Mouse (Mus musculus) gastrocnemius, adult 2 months (tissue): ENCODE data around the gene Hoxd13. TPM values are rescaled to one million over a fixed set of nuclear protein-coding genes. Genes with fewer than 3 reads are reported as not detected.
A peak's percentile ranks its signal among the peaks of the same experiment; 100 is the strongest.

Source experiments
- DNase-seq: peaks from one replicate; pipeline ENCODE4 v3.0.0; 2022
- H3K27ac ChIP-seq: fragments of 200-600 bp; 2 replicates; pipeline ENCODE4 v1.8.1; 2022; ENCODE audit warnings: mild to moderate bottlenecking
- H3K4me3 ChIP-seq: fragments of 200-600 bp; 2 replicates; pipeline ENCODE4 v1.8.1; 2022; ENCODE audit warnings: mild to moderate bottlenecking, moderate library complexity
- CTCF ChIP-seq: fragments of 200-600 bp; IDR thresholded peaks from 2 replicates; pipeline ENCODE4 v1.8.1; 2022; ENCODE audit warnings: antibody characterized with exemption, mild to moderate bottlenecking, moderate library complexity
- intact Hi-C: fragments of 180-260 bp; cut with DNase I; formaldehyde crosslinking; loops from one replicate; pipeline ENCODE4 v1.15.1; 2025
- total RNA-seq, 2 experiments: library from RNA; stranded (reverse); gene quantifications; 2 replicates each; pipeline ENCODE4 v1.2.3; 2021

Hoxd13 gene
- total RNA-seq, 2 experiments from 2014 or later, result not detected

DNA sequence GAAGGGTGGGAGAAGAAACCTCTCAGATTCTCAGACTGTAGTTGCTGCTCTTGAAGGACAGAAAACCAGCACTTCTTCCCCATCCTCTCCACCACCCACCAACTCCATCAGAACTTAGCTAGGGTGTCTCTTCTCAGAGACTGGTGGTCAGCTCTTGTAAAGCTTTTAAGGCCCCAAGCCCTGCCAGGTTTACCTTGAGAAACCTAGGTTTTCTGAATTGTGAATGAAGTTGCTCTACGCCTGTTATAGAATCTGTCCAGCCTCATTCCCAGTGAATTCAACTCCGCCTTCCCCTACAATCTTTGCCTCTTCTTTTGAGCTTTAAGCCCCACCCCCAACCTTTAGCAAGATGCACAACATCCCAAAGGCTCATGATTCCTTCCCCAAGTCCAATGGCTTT lies 9.0 kb downstream of the Hoxd13 start:
- H3K27ac ChIP-seq, result no peak overlapping the region
- no peak overlapping the region for H3K4me3 ChIP-seq
- intact Hi-C loops, result no loop called here
- DNase-seq, result no peak
- TF ChIP-seq CTCF, result no peak

- intact Hi-C loops, result no loop called here
- Histone ChIP-seq H3K4me3 (peak within 1 kb of the TSS; percentile 33), H3K27ac (no peak within 1 kb of the TSS)
- TF ChIP-seq CTCF, result no peak
- no peak for DNase-seq
Observed at GRCm38 (mm10) chr2:74678891-74679595, 10.9 kb downstream of the Hoxd13 start, which contains the start of gene Hoxd11. Hoxd11 (plus strand) TSS chr2:74679557.

- no peak for DNase-seq
- no peak for TF ChIP-seq CTCF
- Histone ChIP-seq H3K4me3 (peak overlapping the region; percentile 33), H3K27ac (no peak overlapping the region)
- intact Hi-C loops, result no loop called here
Observed at GRCm38 (mm10) chr2:74679596-74679971, 11.5 kb downstream of the Hoxd13 start.

DNA sequence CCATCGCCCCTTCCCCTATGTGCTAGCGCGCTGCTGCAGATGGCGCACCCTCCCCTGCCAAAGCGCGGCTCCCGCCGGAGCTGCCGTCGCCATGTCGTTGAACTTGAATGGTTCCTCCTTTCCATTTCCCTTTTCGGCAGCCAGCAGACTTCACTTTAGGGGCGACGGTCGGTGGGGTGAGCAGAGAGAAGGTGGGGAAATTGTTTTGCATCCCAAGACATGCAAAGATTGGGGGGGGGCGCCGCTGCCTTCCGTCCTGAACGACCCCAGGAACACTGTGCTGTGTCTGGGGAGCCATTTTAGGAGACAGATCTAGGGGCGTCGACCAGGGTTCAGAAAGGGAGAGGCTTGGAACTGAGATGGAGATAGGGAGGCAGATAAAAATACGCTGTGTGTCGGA lies 11.9 kb downstream of the Hoxd13 start:
- TF ChIP-seq CTCF, result no peak
- peak overlapping the region; percentile 33 for H3K4me3 ChIP-seq
- intact Hi-C loops, result no loop called here
- DNase-seq, result no peak
- no peak overlapping the region for H3K27ac ChIP-seq

GRCm38 (mm10) chr2:74680561-74681398 lies 12.7 kb downstream of the Hoxd13 start:
- H3K4me3 ChIP-seq, result no peak overlapping the region
- TF ChIP-seq CTCF, result no peak
- H3K27ac ChIP-seq, result no peak overlapping the region
- DNase-seq, result no peak
- intact Hi-C loops, result no loop called here

DNA sequence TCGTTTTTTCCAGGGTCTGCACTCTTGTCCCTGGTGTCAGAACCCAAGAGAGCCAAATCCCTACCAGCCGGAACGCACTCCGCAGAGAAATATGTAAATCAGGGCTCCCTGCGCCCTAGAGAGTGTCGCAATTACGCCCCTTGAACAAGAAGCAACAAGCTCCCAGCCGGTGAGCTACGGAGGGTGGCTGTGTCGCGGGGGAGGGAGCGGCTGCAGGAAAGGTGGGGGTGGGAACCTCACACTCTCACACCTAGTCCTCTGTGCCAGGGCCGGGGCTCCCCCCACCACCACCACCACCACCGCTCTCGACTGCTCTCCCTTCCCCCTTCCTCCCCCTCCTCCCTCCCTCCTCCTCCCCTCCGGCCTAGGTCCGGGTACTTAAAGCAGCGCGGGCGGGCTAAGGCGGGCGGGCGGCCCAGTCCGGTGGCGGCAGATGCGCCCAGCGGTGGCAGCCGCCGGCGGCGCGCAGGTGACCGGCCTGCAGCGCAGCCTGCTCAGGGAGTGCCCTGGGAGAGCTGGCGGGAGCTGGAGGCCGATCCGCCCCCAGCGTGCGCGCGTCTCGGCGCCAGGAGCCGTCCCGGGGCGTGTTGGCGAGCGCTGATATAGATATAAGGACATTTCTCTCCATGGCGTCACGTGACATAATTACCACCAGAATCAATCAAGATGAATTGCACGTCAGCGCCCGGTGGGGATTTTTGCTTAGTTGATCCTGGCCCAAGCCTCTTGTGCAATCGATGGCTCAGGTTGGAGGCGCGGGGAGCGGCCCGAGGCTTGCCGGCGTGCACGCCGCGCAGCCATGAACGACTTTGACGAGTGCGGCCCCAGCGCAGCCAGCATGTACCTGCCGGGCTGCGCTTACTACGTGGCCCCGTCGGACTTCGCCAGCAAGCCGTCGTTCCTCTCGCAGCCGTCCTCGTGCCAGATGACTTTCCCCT lies 13.8 kb downstream of the Hoxd13 start:
- peak overlapping the region; percentile 68 for H3K4me3 ChIP-seq
- no peak for TF ChIP-seq CTCF
- peak; percentile 32 for DNase-seq
- H3K27ac ChIP-seq, result no peak overlapping the region
- intact Hi-C loops, result no loop called here

GRCm38 (mm10) chr2:74682796-74683195 lies 14.7 kb downstream of the Hoxd13 start:
- DNase-seq, result no peak
- intact Hi-C loops, result no loop called here
- Histone ChIP-seq H3K4me3 (peak overlapping the region; percentile 68), H3K27ac (no peak overlapping the region)
- TF ChIP-seq CTCF, result no peak

DNA sequence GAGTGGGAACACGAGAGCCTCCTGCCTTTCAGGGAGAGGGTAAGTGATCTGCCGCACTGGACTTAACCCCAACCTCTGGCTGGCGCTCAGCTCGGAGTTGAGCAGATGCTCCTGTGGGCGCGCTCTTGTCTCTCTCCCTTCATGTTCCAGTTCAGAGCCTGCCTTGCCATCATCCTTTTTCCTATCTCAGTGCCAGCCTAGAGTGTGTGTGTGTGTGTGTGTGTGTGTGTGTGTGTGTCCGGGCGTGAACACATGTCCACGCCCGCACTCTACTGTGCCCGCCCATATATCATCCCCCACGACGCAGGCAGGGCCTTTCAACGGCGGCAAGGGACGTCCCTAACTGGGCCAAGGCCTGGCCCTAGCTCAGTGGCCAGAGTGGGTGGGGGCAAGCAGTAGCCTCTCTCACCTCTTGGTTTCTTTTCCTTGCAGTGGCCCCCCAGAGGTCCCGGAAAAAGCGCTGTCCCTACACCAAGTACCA lies 15.4 kb downstream of the Hoxd13 start:
- no peak for TF ChIP-seq CTCF
- DNase-seq, result no peak

GRCm38 (mm10) chr2:74684106-74684505 lies 16.0 kb downstream of the Hoxd13 start:
- intact Hi-C loops, result no loop called here
- no peak for TF ChIP-seq CTCF
- no peak overlapping the region for H3K27ac ChIP-seq
- DNase-seq, result no peak
- no peak overlapping the region for H3K4me3 ChIP-seq

More for the DNA sequence above, 15.4 kb downstream of the Hoxd13 start:
- Histone ChIP-seq H3K27ac (no peak overlapping the region), H3K4me3 (no peak overlapping the region)
- intact Hi-C loops, result no loop called here

DNA sequence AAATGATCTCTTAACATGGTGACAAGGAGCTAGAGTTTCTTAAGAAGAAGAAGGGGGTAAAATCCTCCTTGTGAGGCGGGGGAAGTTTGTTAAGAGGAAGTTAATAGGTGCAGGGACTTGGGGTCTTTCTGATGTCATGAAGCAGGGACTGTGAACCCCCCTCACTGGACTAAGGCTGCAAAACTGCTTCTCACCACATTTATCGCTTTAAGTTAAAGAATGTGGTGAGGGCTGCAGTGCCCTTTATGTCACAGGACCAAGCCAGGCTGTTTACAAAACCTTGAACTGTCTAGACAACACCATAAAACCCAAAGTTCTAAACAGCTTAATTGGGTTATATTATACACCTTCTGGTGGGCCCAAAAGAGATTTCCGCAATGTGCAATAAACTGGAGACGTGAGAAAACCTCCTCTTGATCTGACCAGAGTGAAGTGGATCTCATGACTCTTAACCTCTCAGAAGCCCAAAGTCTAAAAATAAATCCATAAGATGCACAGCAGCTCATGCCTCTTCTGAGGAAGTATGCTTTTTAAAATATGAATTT lies 17.0 kb downstream of the Hoxd13 start:
- Histone ChIP-seq H3K4me3 (no peak overlapping the region), H3K27ac (no peak overlapping the region)
- DNase-seq, result no peak
- intact Hi-C loops, result no loop called here
- TF ChIP-seq CTCF, result no peak

GRCm38 (mm10) chr2:74686301-74686987 lies 18.3 kb downstream of the Hoxd13 start:
- H3K27ac ChIP-seq, result no peak overlapping the region
- intact Hi-C loops, result no loop called here

More at GRCm38 (mm10) chr2:74686301-74686987, 18.3 kb downstream of the Hoxd13 start:
- peak overlapping the region; percentile 33 for H3K4me3 ChIP-seq
- peak; percentile 72 for TF ChIP-seq CTCF
- DNase-seq, result peak; percentile 76
